In genomic region chr2:60210821-60211220, GRCm38 (mm10) we compare ENCODE assay signal across 8 mouse cellular contexts. TPM values are rescaled to one million over a fixed set of nuclear protein-coding genes. Genes with fewer than 3 reads are reported as not detected.
A peak's percentile ranks its signal among the peaks of the same experiment; 100 is the strongest.
DNase-seq lines count a peak whose midpoint lies in the region; ATAC-seq and TF ChIP-seq lines count a peak whose summit lies in the region.

No protein-coding gene starts in this region.

- H3K36me3 ChIP-seq in lung, embryonic 16.5 days (ENCODE audit: control insufficient read depth, insufficient read depth, low read length) = peaks cover 2% of the 10 kb centered on the region; the same call in 1 of the 2 replicates
- no peaks in the 10 kb centered on the region for H3K36me3 ChIP-seq in embryonic facial prominence, embryonic 11.5 days (replicated peaks; ENCODE audit: control insufficient read depth, insufficient read depth, low read depth, low read length)
- peaks cover 3% of the 10 kb centered on the region; the same call in 1 of the 2 replicates for H3K36me3 ChIP-seq in hindbrain, embryonic 16.5 days (ENCODE audit: control insufficient read depth, insufficient read depth, low read length)
- H3K36me3 ChIP-seq in myocyte (ENCODE audit: control insufficient read depth, insufficient read depth) = peaks cover 6% of the 10 kb centered on the region

- H3K27me3 ChIP-seq in lung, embryonic 16.5 days (ENCODE audit: control insufficient read depth, insufficient read depth, low read depth, low read length) = no peaks in the 10 kb centered on the region
- H3K27me3 ChIP-seq in embryonic facial prominence, embryonic 11.5 days (ENCODE audit: control insufficient read depth, insufficient read depth, low read length) = no peaks in the 10 kb centered on the region
- H3K27me3 ChIP-seq in hindbrain, embryonic 16.5 days (replicated peaks; ENCODE audit: control insufficient read depth, insufficient read depth, low read length) = no peaks in the 10 kb centered on the region
- H3K27me3 ChIP-seq in myocyte (ENCODE audit: control insufficient read depth, insufficient read depth, insufficient read length) = no peaks in the 10 kb centered on the region

- no peak for DNase-seq in lung, postnatal 25 days (ENCODE audit: low spot score)
- DNase-seq in embryonic facial prominence, embryonic 11.5 days (ENCODE audit: low spot score) = no peak
- DNase-seq in embryo, embryonic 10.5 days (ENCODE audit: low spot score) = no peak
- DNase-seq in gastrocnemius, postnatal 25 days = no peak
- DNase-seq in right cerebral cortex, postnatal 25 days = no peak

- H3K9ac ChIP-seq in lung, embryonic 16.5 days (ENCODE audit: low read length) = peak overlapping the region; percentile 96
- peak overlapping the region; percentile 90 for H3K9ac ChIP-seq in embryonic facial prominence, embryonic 11.5 days (replicated peaks; ENCODE audit: low read length)
- H3K9ac ChIP-seq in hindbrain, embryonic 16.5 days (ENCODE audit: low read depth, low read length) = peak overlapping the region; percentile 96

- peak overlapping the region; percentile 94 for H3K4me3 ChIP-seq in lung, embryonic 16.5 days (ENCODE audit: low read length)
- H3K4me3 ChIP-seq in embryonic facial prominence, embryonic 11.5 days (ENCODE audit: low read depth, low read length) = peak overlapping the region; percentile 95
- H3K4me3 ChIP-seq in hindbrain, embryonic 16.5 days (ENCODE audit: low read length) = peak overlapping the region; percentile 77
- peak overlapping the region; percentile 81 for H3K4me3 ChIP-seq in myocyte

- H3ac ChIP-seq in myocyte (ENCODE audit: control insufficient read depth, insufficient read length) = peak overlapping the region; percentile 67

- H3K9me3 ChIP-seq in lung, embryonic 16.5 days (ENCODE audit: control insufficient read depth, low read length) = no peaks in the 10 kb centered on the region
- H3K9me3 ChIP-seq in embryonic facial prominence, embryonic 11.5 days (replicated peaks; ENCODE audit: control insufficient read depth, low read length) = no peaks in the 10 kb centered on the region
- no peaks in the 10 kb centered on the region for H3K9me3 ChIP-seq in hindbrain, embryonic 16.5 days (ENCODE audit: control insufficient read depth, low read length)

- no peak for ATAC-seq in lung, embryonic 16.5 days (ENCODE audit: low read depth)
- no peak for ATAC-seq in embryonic facial prominence, embryonic 11.5 days (replicated peaks; ENCODE audit: insufficient number of reproducible peaks, low FRiP score, low TSS enrichment, low read depth)
- no peak for ATAC-seq in hindbrain, embryonic 16.5 days

- no peak overlapping the region for H3K27ac ChIP-seq in lung, embryonic 16.5 days (ENCODE audit: low read length)
- no peak overlapping the region for H3K27ac ChIP-seq in embryonic facial prominence, embryonic 11.5 days (replicated peaks; ENCODE audit: low read depth, low read length)
- no peak overlapping the region for H3K27ac ChIP-seq in hindbrain, embryonic 16.5 days (ENCODE audit: low read depth, low read length)

- peaks cover 28% of the 10 kb centered on the region for H3K4me1 ChIP-seq in lung, embryonic 16.5 days (replicated peaks; ENCODE audit: control insufficient read depth, insufficient read depth, low read length)
- no peaks in the 10 kb centered on the region for H3K4me1 ChIP-seq in embryonic facial prominence, embryonic 11.5 days (ENCODE audit: control insufficient read depth, insufficient read depth, low read length)
- peaks cover 26% of the 10 kb centered on the region for H3K4me1 ChIP-seq in hindbrain, embryonic 16.5 days (ENCODE audit: control insufficient read depth, insufficient read depth, low read depth, low read length)

- TF ChIP-seq POLR2A in myocyte (IDR thresholded peaks at IDR 0.05; ENCODE audit: insufficient read length, low read depth) = no peak

- 10% methylated on average over 5 of the region's 5 CpGs for WGBS in lung, embryonic 16.5 days
- 30% methylated on average over 5 of the region's 5 CpGs for WGBS in embryonic facial prominence, embryonic 11.5 days
- WGBS in hindbrain, embryonic 16.5 days = 23% methylated on average over 5 of the region's 5 CpGs

- H3K79me2 ChIP-seq in myocyte (ENCODE audit: control insufficient read depth, insufficient read depth) = peaks cover 59% of the 10 kb centered on the region

- H3K4me2 ChIP-seq in lung, embryonic 16.5 days (ENCODE audit: low read depth, low read length) = peak overlapping the region; percentile 59
- peak overlapping the region; percentile 66 for H3K4me2 ChIP-seq in embryonic facial prominence, embryonic 11.5 days (ENCODE audit: low read depth, low read length)
- peak overlapping the region; percentile 57 for H3K4me2 ChIP-seq in hindbrain, embryonic 16.5 days (ENCODE audit: low read length)
- H3K4me2 ChIP-seq in myocyte (ENCODE audit: low read depth) = peak overlapping the region; percentile 87

TF ChIP-seq in myocyte, 11 proteins besides CTCF, POLR2A, EP300 and RAD21:
- TF ChIP-seq MYOG (IDR thresholded peaks at IDR 0.05; ENCODE audit: control insufficient read depth in 1 of 3, insufficient read depth in 1 of 3, insufficient read length in 2 of 3, low read depth in 2 of 3) = no peak
- no peak for TF ChIP-seq E2F4 (IDR thresholded peaks at IDR 0.05; ENCODE audit: insufficient read depth)
- no peak for TF ChIP-seq CEBPB (IDR thresholded peaks at IDR 0.05; ENCODE audit: insufficient read depth, poor library complexity, severe bottlenecking)
- TF ChIP-seq MAX (IDR thresholded peaks at IDR 0.05; ENCODE audit: low read depth) = no peak
- no peak for TF ChIP-seq USF1 (IDR thresholded peaks at IDR 0.05; ENCODE audit: low read depth)
- no peak for TF ChIP-seq REST (IDR thresholded peaks at IDR 0.05; ENCODE audit: insufficient read depth, insufficient read length)
- no peak for TF ChIP-seq MYOD1 (IDR thresholded peaks at IDR 0.05; ENCODE audit: control insufficient read depth in 1 of 3, insufficient read length in 2 of 3, low read depth in 2 of 3)
- no peak for TF ChIP-seq POLR2AphosphoS2 (IDR thresholded peaks at IDR 0.05; ENCODE audit: insufficient read length, low read depth)
- TF ChIP-seq SRF (IDR thresholded peaks at IDR 0.05; ENCODE audit: control insufficient read depth, insufficient read length, low read depth) = no peak
- TF ChIP-seq TCF12 (IDR thresholded peaks at IDR 0.05; ENCODE audit: insufficient read depth, poor library complexity, severe bottlenecking) = no peak
- no peak for TF ChIP-seq TCF3 (IDR thresholded peaks at IDR 0.05; ENCODE audit: insufficient read length, low read depth)
TF ChIP-seq in myocyte: peak in this region for 0.

RNA-seq across cellular contexts. Expression of gene March7, which starts 1.1 kb away (rescaled TPM):
- 72.9 and 76.1 TPM in 2 replicates for polyA plus RNA-seq in lung, embryonic 16.5 days (2015; fragmentation: Nextera tagmentation; extraction: Ambion mirVana)
- polyA plus RNA-seq in embryonic facial prominence, embryonic 11.5 days (2014; fragmentation: Nextera tagmentation; extraction: Ambion mirVana) = 78.7 and 82.6 TPM in 2 replicates
- polyA plus RNA-seq in hindbrain, embryonic 16.5 days (2015; fragmentation: Nextera tagmentation; extraction: Ambion mirVana) = 84.4 TPM in 2 replicates
- 9.8 TPM for polyA plus RNA-seq in myocyte (2012; fragmentation: generic; extraction: Trizol)
- 10 to 100 TPM; 19.7 to 20.6 TPM for total RNA-seq in gastrocnemius, postnatal 25 days (2021)

RNA-seq across cellular contexts. Expression of gene Baz2b, which starts 1.2 kb away (rescaled TPM):
- 56.7 and 62.0 TPM in 2 replicates for polyA plus RNA-seq in lung, embryonic 16.5 days (2015; fragmentation: Nextera tagmentation; extraction: Ambion mirVana)
- polyA plus RNA-seq in embryonic facial prominence, embryonic 11.5 days (2014; fragmentation: Nextera tagmentation; extraction: Ambion mirVana) = 56.5 and 60.8 TPM in 2 replicates
- polyA plus RNA-seq in hindbrain, embryonic 16.5 days (2015; fragmentation: Nextera tagmentation; extraction: Ambion mirVana) = 72.2 and 72.8 TPM in 2 replicates
- 11.8 TPM for polyA plus RNA-seq in myocyte (2012; fragmentation: generic; extraction: Trizol)
- 10 to 100 TPM; 23.4 to 27.8 TPM for total RNA-seq in gastrocnemius, postnatal 25 days (2021)
